Mouse (Mus musculus) cerebellum, adult 11-12 months (tissue): ENCODE data around the gene Hp1bp3.

Source experiments
- DNase-seq: peaks from one replicate; pipeline ENCODE4 v3.0.0; 2022

The Hp1bp3 gene

DNA sequence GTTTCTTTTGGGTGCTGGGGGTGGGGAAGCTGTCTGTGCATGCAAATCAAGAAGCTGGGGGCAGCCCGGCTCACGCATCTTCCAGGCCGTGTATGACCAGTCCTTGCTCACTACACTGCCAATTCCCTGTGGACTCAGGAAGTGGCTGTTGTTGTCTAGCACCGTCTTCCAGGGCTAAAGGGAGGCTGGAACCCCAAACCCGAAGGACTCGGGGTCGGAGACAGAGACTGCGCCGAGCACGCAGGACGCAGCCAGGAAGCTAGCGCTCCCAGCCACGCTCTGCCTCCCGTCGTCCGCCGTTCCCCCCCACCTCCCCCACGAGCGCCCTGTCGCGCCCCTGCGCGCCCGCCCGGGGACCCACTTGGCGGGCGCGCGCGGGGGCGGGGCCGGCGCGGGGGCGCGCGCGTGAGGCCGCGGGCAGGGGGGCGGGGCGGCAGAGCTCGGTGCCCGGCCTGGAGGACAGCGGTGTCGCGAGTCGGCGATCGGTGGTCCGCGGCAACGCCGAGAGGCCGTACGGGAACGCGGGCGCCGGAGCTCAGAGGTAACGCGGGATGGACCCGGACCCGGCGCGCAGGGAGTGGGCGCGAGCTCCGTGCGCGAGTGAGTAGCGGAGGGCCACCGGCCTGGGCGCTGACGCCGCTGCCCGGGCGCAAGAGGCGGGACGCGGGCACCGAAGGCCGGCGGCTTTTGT lies at the start of gene Hp1bp3:
Hp1bp3 (plus strand) TSS at position 97 of the 691 bp plus-strand sequence.
- DNase-seq, result peak; percentile 83

DNA sequence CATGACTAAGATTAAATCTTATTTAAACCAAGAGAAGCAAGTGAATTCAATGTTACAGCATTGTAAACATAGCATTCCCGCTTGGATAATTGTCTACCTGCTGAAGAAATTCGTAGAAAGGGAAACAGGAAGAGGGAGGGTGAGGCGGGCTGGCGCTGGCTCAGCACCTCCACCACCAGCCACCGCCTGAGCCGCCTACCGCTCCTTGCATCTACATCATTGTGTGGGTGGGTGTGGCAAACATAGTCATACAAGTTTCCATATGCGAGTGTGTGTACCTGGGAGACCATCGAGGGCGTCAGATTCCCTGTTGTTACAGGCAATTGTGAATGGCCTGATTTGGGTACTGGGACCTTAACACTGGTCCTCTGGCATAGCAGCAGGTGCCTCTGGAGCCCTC lies 49.6 kb upstream of the Hp1bp3 start:
- no peak for DNase-seq

- DNase-seq, result no peak
These were observed 47.9 kb upstream of the Hp1bp3 start for GRCm38 (mm10) chr4:138168162-138168561.

- DNase-seq, result no peak
These were observed 46.7 kb upstream of the Hp1bp3 start for GRCm38 (mm10) chr4:138169420-138169819.

DNA sequence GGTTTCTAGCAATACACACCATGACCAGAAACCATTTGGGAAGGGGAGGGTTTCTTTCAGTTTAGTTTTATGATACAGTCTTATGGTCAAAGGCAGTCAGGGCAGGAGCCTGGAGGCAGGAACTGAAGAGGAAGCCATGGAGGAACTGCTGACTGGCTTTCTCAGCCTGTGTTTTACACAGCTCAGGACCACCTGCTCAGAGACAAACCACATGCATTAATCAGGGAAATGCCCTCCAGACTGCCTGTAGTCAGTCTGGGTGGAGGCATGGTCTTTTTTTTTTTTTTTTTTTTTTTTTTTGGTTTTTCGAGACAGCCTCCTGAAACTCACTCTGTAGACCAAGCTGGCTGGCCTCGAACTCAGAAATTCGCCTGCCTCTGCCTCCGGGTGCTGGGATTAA lies 43.4 kb upstream of the Hp1bp3 start:
- no peak for DNase-seq

GRCm38 (mm10) chr4:138179391-138179790 lies 36.7 kb upstream of the Hp1bp3 start:
- DNase-seq, result no peak

DNA sequence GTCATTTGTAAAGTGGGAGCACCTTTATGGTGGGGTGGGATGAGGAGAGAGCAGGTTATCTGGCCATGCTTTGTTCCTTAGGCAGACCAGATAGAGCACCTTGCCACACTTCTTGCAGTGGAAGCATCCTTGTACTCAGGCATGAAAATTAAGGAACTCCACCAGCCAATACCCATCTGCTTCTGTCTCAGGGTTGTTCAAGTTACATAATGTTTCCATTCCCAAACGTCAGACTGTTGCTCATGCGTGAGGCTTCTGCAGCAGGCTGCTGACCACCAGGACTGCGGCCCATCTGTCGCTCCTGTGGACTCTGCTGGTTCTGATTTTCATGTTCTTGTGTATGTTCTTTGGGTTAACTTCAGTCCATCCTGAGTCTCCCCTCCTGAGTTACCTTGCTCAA lies 35.4 kb upstream of the Hp1bp3 start:
- DNase-seq, result peak; percentile 39

GRCm38 (mm10) chr4:138184056-138184455 lies 32.0 kb upstream of the Hp1bp3 start:
- DNase-seq, result no peak

DNA sequence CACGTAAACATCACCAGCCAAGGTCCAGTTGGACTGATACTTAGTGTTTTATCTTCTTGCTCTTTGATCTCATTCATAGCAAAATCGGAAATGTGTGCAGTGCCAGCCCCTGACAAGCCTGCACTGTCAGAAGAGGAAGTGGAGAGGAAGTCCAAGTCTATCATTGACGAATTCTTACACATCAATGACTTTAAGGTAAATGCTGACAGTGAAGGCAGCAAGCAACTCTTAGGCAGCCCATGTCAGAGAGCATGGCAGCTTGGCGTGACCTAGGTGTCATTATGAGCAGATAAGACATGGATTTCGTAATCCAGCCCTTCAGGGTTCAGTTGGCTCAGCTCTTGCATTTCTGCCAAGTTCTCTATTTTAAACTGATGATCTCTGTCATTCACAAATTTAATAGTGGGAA lies 31.5 kb upstream of the Hp1bp3 start:
- no peak for DNase-seq

DNA sequence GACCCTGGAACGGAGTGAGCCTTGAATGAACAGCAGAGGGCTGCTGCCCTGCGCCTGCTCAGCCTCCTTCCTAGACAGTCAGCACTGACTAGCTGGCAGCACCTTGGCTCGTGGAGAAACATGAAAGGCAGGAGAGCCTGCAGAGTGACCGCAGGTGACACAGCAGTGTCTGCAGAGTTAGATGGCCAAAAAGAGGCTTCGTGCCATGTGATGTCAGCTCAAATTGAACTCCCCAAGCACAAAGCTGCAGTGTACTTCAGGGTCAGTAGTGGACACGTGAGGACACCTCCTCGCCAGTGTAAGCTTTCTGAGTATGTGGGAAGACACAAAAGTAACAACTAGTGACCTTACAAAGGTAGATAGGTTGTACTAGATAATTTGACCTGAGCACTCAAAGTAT lies 30.1 kb upstream of the Hp1bp3 start:
- DNase-seq, result no peak

- DNase-seq, result no peak
These were observed 28.1 kb upstream of the Hp1bp3 start for GRCm38 (mm10) chr4:138187995-138188394.

DNA sequence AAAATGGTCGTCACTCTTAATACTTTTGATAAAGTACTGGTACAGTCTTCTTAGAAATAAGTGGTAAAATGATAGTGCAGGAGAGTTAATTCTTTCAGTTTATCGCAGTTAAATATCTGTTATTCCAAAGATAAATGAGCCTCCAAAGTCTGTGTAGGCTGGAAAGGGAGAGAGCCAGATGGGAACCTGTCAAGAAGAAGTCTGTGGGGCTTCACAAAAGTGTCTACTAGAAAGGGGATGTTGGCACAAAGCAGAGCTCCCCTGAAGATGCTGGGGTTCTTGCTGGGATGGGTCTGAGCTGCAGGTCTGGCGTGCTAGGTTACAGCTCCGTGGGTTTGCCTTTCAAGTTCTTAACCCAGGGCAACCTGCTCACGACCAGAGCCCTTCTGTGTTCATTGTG lies 23.5 kb upstream of the Hp1bp3 start:
- DNase-seq, result no peak

GRCm38 (mm10) chr4:138200769-138201168 lies 15.3 kb upstream of the Hp1bp3 start:
- no peak for DNase-seq

- no peak for DNase-seq
These were observed 14.4 kb upstream of the Hp1bp3 start for GRCm38 (mm10) chr4:138201696-138202095.

- DNase-seq, result no peak
These were observed 6.0 kb upstream of the Hp1bp3 start for GRCm38 (mm10) chr4:138210116-138210515.

DNA sequence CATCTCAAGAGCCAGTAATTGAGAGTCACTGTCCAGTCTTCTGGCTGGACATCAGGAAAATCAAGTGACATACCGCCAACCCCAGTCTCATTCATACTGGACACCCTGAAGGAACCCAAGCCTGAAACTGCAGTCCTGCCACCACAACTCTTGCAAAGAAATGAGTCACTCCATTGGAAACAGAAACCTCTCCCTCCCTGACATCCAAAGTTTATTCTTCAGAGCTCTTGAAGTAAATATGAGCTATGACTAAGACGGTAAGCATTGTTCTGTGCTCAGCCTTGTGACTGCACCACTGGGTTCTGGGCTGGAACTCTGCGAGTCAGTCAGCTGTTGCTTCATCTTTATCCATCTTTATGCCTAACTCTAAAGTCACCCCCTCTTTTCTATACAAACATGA lies 2.2 kb upstream of the Hp1bp3 start:
- no peak for DNase-seq

GRCm38 (mm10) chr4:138215671-138216199 lies 361 bp upstream of the Hp1bp3 start:
- no peak for DNase-seq

GRCm38 (mm10) chr4:138216891-138217392 lies 846 bp downstream of the Hp1bp3 start:
- DNase-seq, result peak; percentile 98

- no peak for DNase-seq
These were observed 1.3 kb downstream of the Hp1bp3 start for GRCm38 (mm10) chr4:138217441-138217840.

DNA sequence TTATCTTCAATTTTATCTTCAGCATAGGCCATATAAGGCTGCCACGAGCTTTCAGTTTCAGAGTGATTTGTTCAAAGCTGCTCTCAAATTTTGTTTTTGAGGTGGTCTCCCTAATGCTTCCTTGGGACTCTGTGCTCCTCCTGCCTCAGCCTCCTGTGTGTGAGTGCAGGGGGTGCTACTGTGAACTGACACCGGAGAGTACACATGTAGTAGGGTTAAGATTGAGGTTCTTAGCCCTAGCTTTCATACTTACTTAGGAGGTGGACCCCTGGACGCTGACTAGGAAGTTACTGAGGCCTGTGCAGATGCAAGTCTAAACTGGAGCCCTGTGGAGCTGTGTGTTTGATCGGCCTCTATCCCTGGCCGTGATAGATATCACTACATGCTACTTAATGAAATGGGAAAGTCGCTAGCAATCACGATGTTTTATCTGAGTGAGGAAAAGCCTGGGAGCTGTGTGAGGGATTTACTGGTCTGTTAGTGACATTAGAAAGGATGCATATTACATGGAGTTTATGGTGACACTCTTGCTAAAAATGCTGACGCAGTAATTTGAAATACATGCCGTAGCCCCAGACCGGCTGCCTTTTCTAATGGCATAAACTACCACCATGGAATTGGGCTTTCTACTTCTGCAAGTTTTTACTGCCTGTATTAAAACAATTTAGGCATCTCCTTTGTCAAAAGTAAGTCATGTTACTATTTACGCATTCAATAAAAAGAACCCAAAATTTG lies 2.0 kb downstream of the Hp1bp3 start:
- DNase-seq, result no peak

DNA sequence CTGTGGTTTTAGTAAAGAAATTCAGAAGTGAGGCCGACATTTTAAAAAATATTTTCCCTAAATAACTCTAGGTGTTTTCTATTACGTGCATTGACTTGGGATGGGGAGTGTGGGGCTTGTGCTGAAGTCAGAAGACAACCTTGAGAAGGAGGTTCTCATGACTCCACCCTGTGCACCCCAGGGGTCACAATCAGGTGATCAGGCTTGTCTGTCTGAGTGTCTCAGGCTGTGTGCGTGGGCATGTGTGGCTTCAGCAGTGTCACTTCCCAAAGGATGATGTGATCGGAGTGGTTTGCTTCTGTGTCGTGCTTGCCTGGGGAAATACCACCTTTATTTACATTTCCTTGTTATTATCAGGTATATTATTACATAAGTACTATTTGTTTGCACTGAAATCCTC lies 3.2 kb downstream of the Hp1bp3 start:
- DNase-seq, result no peak

- DNase-seq, result no peak
These were observed 4.7 kb downstream of the Hp1bp3 start for GRCm38 (mm10) chr4:138220761-138221160.

DNA sequence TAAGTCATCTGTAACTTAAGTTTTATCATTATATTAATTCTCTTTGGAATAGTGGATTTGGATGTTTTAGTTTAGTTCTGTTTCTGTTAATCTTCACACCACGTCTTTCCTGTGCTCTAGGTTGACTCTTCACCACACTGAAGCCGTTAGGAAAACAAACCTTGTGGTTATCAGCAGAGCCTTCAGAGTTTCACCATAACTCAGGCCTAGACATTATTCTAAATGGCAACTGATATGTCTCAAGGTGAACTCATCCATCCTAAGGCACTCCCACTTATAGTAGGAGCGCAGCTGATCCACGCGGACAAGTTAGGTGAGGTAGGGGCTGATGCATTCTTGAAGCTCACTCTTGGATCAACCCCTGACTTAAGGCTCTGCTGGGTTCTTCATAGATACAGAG lies 5.3 kb downstream of the Hp1bp3 start:
- DNase-seq, result no peak

- no peak for DNase-seq
These were observed 6.3 kb downstream of the Hp1bp3 start for GRCm38 (mm10) chr4:138222396-138222795.
